Mouse (Mus musculus) brain, embryonic 14.5 days (tissue): ENCODE data around the gene Prrg4.

Source experiments
- CTCF ChIP-seq: fragments of 200-500 bp; IDR thresholded peaks from 2 replicates; pipeline ENCODE4 v1.5.1; 2012; ENCODE audit warnings: inconsistent platforms, mild to moderate bottlenecking, moderate library complexity, borderline replicate concordance; ENCODE audit not compliant: insufficient read depth, insufficient read length; ENCODE audit errors: extremely low read depth
- POLR2A ChIP-seq: fragments of 200-500 bp; IDR thresholded peaks from 2 replicates; pipeline ENCODE4 v1.6.1; 2012; ENCODE audit warnings: mild to moderate bottlenecking, inconsistent platforms, borderline replicate concordance; ENCODE audit not compliant: poor library complexity, insufficient read depth, insufficient read length, severe bottlenecking; ENCODE audit errors: extremely low read depth

DNA sequence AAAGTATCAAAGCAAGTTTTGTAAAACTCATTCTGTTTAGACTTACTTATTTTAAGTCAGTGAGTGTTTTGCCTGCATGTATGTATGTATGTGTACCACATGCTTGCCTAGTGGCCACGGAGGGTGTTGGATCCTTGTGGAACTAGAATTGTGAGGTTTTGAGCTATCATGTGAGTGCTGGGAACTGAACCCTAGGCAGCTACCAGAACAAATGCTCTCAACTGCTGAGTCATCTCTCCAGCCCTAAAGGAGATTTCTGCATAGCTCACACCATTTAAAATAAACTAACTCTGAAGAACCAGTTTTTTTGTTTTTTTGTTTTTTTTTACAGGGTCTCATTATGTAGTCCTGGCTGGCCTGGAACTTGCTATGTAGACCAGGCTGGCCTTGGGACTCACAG is 6.5 kb upstream of the Prrg4 start:
- no peak for TF ChIP-seq CTCF
- no peak for TF ChIP-seq POLR2A
